Mouse (Mus musculus): ENCODE measurements around the gene Gm21988.

DNA sequence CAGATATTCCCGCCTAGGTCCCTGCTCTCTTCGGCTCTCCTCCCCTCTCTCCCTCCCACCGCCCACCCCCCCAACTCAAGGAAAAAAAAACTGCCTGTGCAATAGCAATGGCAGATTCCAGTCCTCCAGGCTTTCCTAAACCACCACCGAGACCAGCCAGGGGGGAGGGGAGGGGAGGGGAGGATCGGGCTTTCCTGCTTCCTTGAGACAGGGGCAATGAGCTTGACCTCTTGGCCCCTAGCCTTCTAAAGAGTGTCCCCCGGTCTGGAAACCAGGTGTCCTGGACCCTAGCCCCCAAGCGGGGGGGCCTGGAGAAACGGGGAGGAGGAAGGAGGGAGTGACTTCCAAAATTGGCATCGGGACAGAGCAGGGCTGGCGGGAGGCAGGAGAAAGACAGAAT lies 7.1 kb downstream of the Gm21988 start:
- TF ChIP-seq CTCF (IDR thresholded peaks at IDR 0.05; ENCODE audit: borderline replicate concordance, extremely low read depth, insufficient read depth, insufficient read length): no peak
- TF ChIP-seq POLR2A (IDR thresholded peaks at IDR 0.05; ENCODE audit: borderline replicate concordance, extremely low read depth, insufficient read depth, insufficient read length, poor library complexity, severe bottlenecking): no peak
